ENCODE assay signal across 18 mouse cellular contexts in the genomic region with DNA sequence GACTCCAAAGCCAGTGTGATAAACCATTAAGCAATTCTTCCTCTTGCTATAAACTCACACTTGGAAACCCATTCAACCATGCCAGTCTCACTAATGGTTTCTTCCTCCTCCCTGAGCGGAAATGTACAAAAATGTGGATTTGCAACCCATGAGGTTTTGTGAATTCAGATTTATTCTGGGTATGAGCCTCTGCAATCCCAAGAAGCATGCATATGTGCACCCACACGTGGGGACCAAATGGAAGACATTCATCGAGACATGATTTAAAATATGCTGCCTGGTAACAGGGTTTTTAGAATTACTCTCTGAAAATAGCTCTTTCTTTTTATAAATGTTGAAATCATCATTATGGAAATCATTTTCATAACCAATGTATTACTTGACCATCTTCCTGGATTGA.
DNase-seq lines count a peak whose midpoint lies in the region; ATAC-seq lines count a peak whose summit lies in the region.
"Had no signal": no experiment of that assay in that cellular context is flagged by ENCODE, and none has a peak within 500 bp of the region (broad histone marks: within the 10 kb centered on the region; RNA-seq: fewer than 3 reads in every experiment).

No protein-coding gene starts in this region.

- ATAC-seq in hindbrain, embryonic 13.5 days (ENCODE audit: low FRiP score): no peak
- no peak for ATAC-seq in megakaryocyte progenitor cell, adult 5-6 weeks (replicated peaks; ENCODE audit: poor library complexity)
- no peak for ATAC-seq in intestine, embryonic 15.5 days
- ATAC-seq: forebrain, embryonic 16.5 days; liver, embryonic 12.5 days had no signal

- no peak overlapping the region for H3K4me3 ChIP-seq in hindbrain, embryonic 13.5 days
- H3K4me3 ChIP-seq in intestine, embryonic 15.5 days (replicated peaks): no peak overlapping the region
- H3K4me3 ChIP-seq: embryonic facial prominence, embryonic 13.5 days; limb, embryonic 12.5 days; liver, embryonic 12.5 days had no signal

- no peaks in the 10 kb centered on the region for H3K27me3 ChIP-seq in hindbrain, embryonic 13.5 days
- H3K27me3 ChIP-seq in intestine, embryonic 15.5 days (replicated peaks): no peaks in the 10 kb centered on the region
- H3K27me3 ChIP-seq: embryonic facial prominence, embryonic 13.5 days; limb, embryonic 12.5 days; liver, embryonic 12.5 days had no signal

- intact Hi-C loops in left cerebral cortex, postnatal 4 days (cut with DNase I): no loop called here
- intact Hi-C loops in left cerebral cortex, postnatal 36 days (cut with DNase I): no loop called here

- no peaks in the 10 kb centered on the region for H3K9me3 ChIP-seq in hindbrain, embryonic 13.5 days
- H3K9me3 ChIP-seq in intestine, embryonic 15.5 days: no peaks in the 10 kb centered on the region
- H3K9me3 ChIP-seq: embryonic facial prominence, embryonic 13.5 days; limb, embryonic 12.5 days; liver, embryonic 12.5 days had no signal

- H3K4me2 ChIP-seq in hindbrain, embryonic 13.5 days: no peak overlapping the region
- H3K4me2 ChIP-seq in intestine, embryonic 15.5 days (replicated peaks): no peak overlapping the region
- H3K4me2 ChIP-seq: embryonic facial prominence, embryonic 13.5 days; limb, embryonic 12.5 days; liver, embryonic 12.5 days; lung, embryonic 14.5 days had no signal

- no peak overlapping the region for H3K9ac ChIP-seq in hindbrain, embryonic 13.5 days
- no peak overlapping the region for H3K9ac ChIP-seq in intestine, embryonic 15.5 days
- H3K9ac ChIP-seq: embryonic facial prominence, embryonic 13.5 days; limb, embryonic 12.5 days; liver, embryonic 12.5 days; lung, embryonic 14.5 days had no signal

- DNase-seq in left cerebral cortex, adult 11 months (ENCODE audit: low spot score): peak; percentile 43
- no peak for DNase-seq in left cerebral cortex, postnatal 4 days
- peak; percentile 26 to 79 for DNase-seq in frontal cortex, postnatal 36 days (ENCODE audit: low spot score in 2 of 2)
- DNase-seq in left cerebral cortex, postnatal 36 days (ENCODE audit: low spot score in 2 of 2): peak; percentile 31 to 47
- DNase-seq: cerebellum, adult 9-10 months; gastrocnemius, postnatal 25 days; kidney, adult 2 months; kidney, postnatal 10 days; lung, embryonic 14.5 days; lung, postnatal 36 days; retina, postnatal 1 day had no signal

- H3K36me3 ChIP-seq in hindbrain, embryonic 13.5 days: no peaks in the 10 kb centered on the region
- H3K36me3 ChIP-seq in intestine, embryonic 15.5 days: no peaks in the 10 kb centered on the region
- H3K36me3 ChIP-seq: embryonic facial prominence, embryonic 13.5 days; limb, embryonic 12.5 days; liver, embryonic 12.5 days had no signal

- H3K27ac ChIP-seq in hindbrain, embryonic 13.5 days: no peak overlapping the region
- no peak overlapping the region for H3K27ac ChIP-seq in intestine, embryonic 15.5 days
- H3K27ac ChIP-seq: embryonic facial prominence, embryonic 13.5 days; limb, embryonic 12.5 days; liver, embryonic 12.5 days had no signal

- no peaks in the 10 kb centered on the region for H3K4me1 ChIP-seq in hindbrain, embryonic 13.5 days (replicated peaks)
- no peaks in the 10 kb centered on the region for H3K4me1 ChIP-seq in intestine, embryonic 15.5 days (replicated peaks)
- H3K4me1 ChIP-seq: limb, embryonic 12.5 days; liver, embryonic 12.5 days had no signal

- WGBS in hindbrain, embryonic 13.5 days: 81% methylated on average over 3 of the region's 3 CpGs
- WGBS in intestine, embryonic 15.5 days: 83% methylated on average over 3 of the region's 3 CpGs
